Mouse (Mus musculus) intestine, postnatal 0 days (tissue): ENCODE results near the gene Amotl2. TPM values are rescaled to one million over a fixed set of nuclear protein-coding genes. Genes with fewer than 3 reads are reported as not detected.

Experiments
- ATAC-seq: fragments of 200-750 bp; cut with Nextera tagmentation; 2 replicates; pipeline ENCODE4 v1.8.0; 2017; ENCODE audit warnings: mild to moderate bottlenecking, moderate TSS enrichment, moderate library complexity
- H3K27ac ChIP-seq: fragments of 300-500 bp; sonication (generic); 2 replicates; pipeline ENCODE4 v1.5.1; 2014; ENCODE audit warnings: mild to moderate bottlenecking, low read depth, low read length, moderate library complexity
- H3K27me3 ChIP-seq: fragments of 300-500 bp; sonication (generic); replicated peaks from 2 replicates; pipeline ENCODE4 v1.6.1; 2014; ENCODE audit warnings: low read length, mixed read lengths; ENCODE audit not compliant: control insufficient read depth, insufficient read depth
- H3K36me3 ChIP-seq: fragments of 300-500 bp; sonication (generic); 2 replicates; pipeline ENCODE4 v1.6.1; 2014; ENCODE audit warnings: mild to moderate bottlenecking, moderate library complexity; ENCODE audit not compliant: control insufficient read depth, insufficient read depth
- H3K4me1 ChIP-seq: fragments of 300-500 bp; sonication (generic); replicated peaks from 2 replicates; pipeline ENCODE4 v1.6.1; 2014; ENCODE audit warnings: antibody characterized with exemption, low read length, mixed read lengths; ENCODE audit not compliant: control insufficient read depth, insufficient read depth
- H3K4me2 ChIP-seq: fragments of 300-500 bp; sonication (generic); replicated peaks from 2 replicates; pipeline ENCODE4 v1.6.1; 2014; ENCODE audit warnings: low read depth, mild to moderate bottlenecking, moderate library complexity
- H3K4me3 ChIP-seq: fragments of 300-500 bp; sonication (generic); 2 replicates; pipeline ENCODE4 v1.5.1; 2014; ENCODE audit warnings: low read depth, low read length
- H3K9ac ChIP-seq: fragments of 300-500 bp; sonication (generic); 2 replicates; pipeline ENCODE4 v1.6.1; 2014; ENCODE audit warnings: mild to moderate bottlenecking, low read depth, low read length
- H3K9me3 ChIP-seq: fragments of 300-500 bp; sonication (generic); 2 replicates; pipeline ENCODE4 v1.6.1; 2016; ENCODE audit warnings: mixed run types; ENCODE audit not compliant: control insufficient read depth
- CTCF ChIP-seq: sonication (generic); IDR thresholded peaks from 2 replicates; pipeline ENCODE4 v1.5.1; 2016; ENCODE audit warnings: low read depth, mild to moderate bottlenecking, control low read depth, antibody characterized with exemption, moderate library complexity
- whole genome bisulfite sequencing: fragments of 180-500 bp; shearing (Covaris S2); extraction: QIAGEN DNeasy Blood & Tissue Kit; methylation state at CpG from one replicate; pipeline ENCODE4 v1.1.7; 2014; 5-methylcytosine and 5-hydroxymethylcytosine counted together
- polyA plus RNA-seq: library from polyadenylated mRNA; unstranded; fragments of >200 nt; fragmentation: Nextera tagmentation; extraction: Ambion mirVana; gene quantifications from 2 replicates; pipeline ENCODE4 v1.2.1, GENCODE M21; 2015

Amotl2 gene
- polyA plus RNA-seq, 1 experiment from 2014 or later = 12.4 TPM

DNA sequence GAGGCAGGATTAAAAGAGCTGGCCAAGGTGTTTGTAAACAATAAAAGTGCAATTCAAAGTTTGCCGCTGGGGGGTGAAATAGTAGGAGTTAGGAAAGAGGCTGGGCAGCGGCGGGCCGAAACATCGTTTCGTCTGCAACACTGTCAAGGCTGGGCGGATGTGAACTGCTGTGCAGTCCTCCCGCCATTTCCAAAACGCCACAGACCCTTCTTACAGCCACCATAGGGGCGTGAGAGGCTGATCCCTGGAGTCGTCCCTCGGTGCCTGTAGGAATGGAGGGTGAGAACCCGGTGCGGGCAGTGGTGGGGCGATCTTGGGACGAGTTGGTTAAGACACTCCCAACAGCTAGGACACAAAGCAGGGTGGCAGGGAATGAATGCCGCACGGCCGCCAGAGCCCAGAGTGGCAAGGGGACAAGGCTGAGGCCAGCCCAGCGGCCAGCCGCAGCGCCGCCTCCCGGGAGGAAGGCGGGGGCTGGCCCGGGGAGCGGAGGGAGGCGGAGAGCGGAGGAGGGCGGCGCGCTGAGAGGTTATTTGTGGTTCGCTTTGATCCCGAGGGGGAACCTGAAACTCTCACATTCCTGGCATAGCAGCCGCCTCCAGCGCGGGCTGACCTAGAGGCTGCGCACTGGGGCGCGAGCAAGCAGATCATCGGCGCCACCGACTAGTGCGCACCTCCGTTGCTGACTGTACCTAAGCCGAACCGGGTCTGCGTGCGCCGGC, 853 bp downstream of the Amotl2 start:
- H3K27me3 ChIP-seq = no peaks in the 10 kb centered on the region
- peak overlapping the region; percentile 97 for H3K27ac ChIP-seq
- H3K36me3 ChIP-seq = peaks cover 19% of the 10 kb centered on the region
- under 1% methylated on average over 43 of the region's 50 CpGs for WGBS
- peak overlapping the region; percentile 96 for H3K4me2 ChIP-seq
- peak; percentile 83 for ATAC-seq
- no peaks in the 10 kb centered on the region for H3K4me1 ChIP-seq
- peak; percentile 68 for TF ChIP-seq CTCF
- H3K4me3 ChIP-seq = peak overlapping the region; percentile 85
- peak overlapping the region; percentile 93 for H3K9ac ChIP-seq
- H3K9me3 ChIP-seq = no peaks in the 10 kb centered on the region

DNA sequence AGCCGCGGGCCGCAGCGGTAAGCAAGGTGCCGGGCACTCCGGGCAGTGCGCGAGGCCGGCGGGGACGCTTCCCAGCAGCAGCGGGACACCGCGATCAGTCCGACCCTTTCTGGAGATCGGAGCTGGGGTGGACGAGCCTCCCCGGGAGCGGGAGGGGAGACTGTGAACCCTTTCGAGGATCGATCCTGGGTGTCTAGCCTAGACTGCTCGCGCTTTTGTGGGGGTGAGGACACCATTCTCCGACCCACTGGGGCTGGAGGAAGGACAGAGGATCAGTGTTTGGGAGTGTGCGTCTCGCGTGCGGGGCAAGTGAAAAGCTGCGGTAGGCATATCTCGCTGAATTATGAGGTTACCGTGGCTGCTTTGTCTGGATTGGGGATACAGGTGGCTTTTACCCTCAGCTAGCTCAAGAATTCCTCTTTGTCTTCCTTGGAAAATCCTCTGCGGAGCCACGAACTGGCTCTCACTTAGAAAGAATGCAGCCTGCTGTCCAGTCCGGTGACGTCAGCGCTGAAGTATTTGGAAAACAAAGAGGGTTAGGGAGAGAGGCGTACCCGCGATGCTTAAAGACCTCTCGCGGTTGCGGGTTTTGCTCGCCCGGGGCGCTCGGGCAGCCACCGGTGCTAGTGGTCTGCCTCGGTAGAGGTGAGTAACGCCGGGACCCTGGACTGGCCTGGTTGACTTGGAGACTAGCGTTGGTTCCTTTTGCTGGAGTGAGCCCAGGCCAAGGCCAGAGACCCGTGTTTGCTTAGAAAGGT, 1.6 kb downstream of the Amotl2 start:
- peak overlapping the region; percentile 85 for H3K4me3 ChIP-seq
- peak; percentile 36 for ATAC-seq
- TF ChIP-seq CTCF = no peak
- H3K4me2 ChIP-seq = peak overlapping the region; percentile 96
- H3K27me3 ChIP-seq = no peaks in the 10 kb centered on the region
- H3K9me3 ChIP-seq = no peaks in the 10 kb centered on the region
- peak overlapping the region; percentile 97 for H3K27ac ChIP-seq
- WGBS = under 1% methylated on average over 52 of the region's 52 CpGs
- peaks cover 27% of the 10 kb centered on the region for H3K36me3 ChIP-seq
- H3K9ac ChIP-seq = peak overlapping the region; percentile 93
- H3K4me1 ChIP-seq = no peaks in the 10 kb centered on the region

DNA sequence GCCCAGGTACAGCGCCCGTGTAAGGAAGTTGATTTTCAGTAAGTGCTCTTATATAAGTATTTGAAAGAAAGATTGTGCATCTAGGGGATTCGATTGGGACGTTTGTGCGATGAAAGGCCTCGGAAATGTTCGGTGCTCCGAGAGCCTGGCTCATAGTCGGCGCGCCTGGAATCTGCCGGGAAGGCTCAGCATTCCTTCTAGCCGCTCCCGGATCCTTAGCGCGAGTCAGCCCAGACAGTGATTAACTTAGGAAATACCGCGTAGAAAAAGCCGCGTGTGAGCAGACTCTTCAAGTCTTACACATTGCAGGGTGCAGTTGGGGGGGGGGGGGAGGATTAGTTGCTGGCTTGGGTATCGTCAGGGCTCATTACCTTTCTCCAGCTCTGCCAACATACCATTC, 2.2 kb downstream of the Amotl2 start:
- Histone ChIP-seq H3K36me3 (peaks cover 33% of the 10 kb centered on the region), H3K27ac (peak overlapping the region; percentile 97), H3K27me3 (no peaks in the 10 kb centered on the region), H3K4me1 (no peaks in the 10 kb centered on the region), H3K9me3 (no peaks in the 10 kb centered on the region), H3K4me3 (peak overlapping the region; percentile 85), H3K9ac (peak overlapping the region; percentile 93), H3K4me2 (peak overlapping the region; percentile 96)
- under 1% methylated on average over 21 of the region's 21 CpGs for WGBS
- TF ChIP-seq CTCF = no peak
- no peak for ATAC-seq

DNA sequence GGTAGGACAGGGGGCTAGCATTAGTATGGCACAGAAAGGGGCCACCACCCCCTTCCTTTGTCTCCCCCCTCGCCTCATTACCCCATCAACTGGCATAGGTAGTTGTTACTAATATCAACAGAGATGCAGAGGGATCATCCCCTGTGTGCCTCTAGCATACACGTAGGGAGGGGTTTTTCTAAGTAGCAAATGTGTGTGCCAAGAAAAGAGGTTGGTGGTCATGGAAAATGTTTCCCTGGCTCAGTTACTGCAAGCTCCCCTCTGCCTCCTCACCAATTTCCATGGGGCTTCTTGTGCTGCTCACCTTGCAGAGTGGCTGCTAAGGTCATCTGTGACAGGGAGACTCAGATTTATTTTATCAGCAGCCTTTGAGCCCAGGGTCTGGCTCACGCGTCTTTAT, 2.6 kb downstream of the Amotl2 start:
- Histone ChIP-seq H3K4me2 (peak overlapping the region; percentile 96), H3K4me3 (peak overlapping the region; percentile 85), H3K27ac (peak overlapping the region; percentile 97; the same call in 1 of the 2 replicates), H3K9me3 (no peaks in the 10 kb centered on the region), H3K36me3 (peaks cover 37% of the 10 kb centered on the region), H3K4me1 (no peaks in the 10 kb centered on the region), H3K27me3 (no peaks in the 10 kb centered on the region), H3K9ac (peak overlapping the region; percentile 93)
- WGBS = 28% methylated on average over 4 of the region's 4 CpGs
- TF ChIP-seq CTCF = no peak
- ATAC-seq = no peak

DNA sequence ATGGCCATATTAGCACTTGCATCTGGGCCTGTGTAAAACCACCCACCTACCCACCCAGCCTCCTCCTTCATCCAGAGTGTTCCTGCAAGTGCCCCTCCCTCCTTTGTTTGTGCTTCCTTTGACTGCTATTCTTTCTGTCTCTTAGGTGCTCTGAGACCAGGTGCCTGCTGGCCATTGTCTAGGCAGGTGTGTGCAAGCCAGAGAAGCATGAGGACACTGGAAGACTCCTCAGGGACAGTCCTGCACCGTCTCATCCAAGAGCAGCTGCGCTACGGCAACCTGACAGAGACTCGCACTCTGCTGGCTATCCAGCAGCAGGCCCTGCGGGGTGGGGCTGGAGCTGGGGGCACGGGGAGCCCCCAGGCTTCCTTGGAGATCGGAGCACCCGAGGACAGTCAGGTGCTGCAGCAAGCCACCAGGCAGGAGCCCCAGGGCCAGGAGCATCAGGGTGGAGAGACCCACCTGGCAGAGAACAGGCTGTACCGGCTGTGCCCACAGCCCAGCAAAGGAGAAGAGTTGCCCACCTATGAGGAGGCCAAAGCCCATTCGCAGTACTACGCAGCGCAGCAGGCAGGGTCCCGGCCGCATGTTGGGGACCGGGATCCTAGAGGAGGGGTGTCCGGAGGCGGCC, 3.6 kb downstream of the Amotl2 start:
- H3K9me3 ChIP-seq = no peaks in the 10 kb centered on the region
- H3K27ac ChIP-seq = peak overlapping the region; percentile 23
- peak overlapping the region; percentile 28; the same call in 1 of the 2 replicates for H3K9ac ChIP-seq
- peaks cover 47% of the 10 kb centered on the region for H3K36me3 ChIP-seq
- peak overlapping the region; percentile 96 for H3K4me2 ChIP-seq
- 57% methylated on average over 17 of the region's 17 CpGs for WGBS
- H3K4me1 ChIP-seq = no peaks in the 10 kb centered on the region
- no peak for ATAC-seq
- no peaks in the 10 kb centered on the region for H3K27me3 ChIP-seq
- no peak for TF ChIP-seq CTCF
- peak overlapping the region; percentile 85 for H3K4me3 ChIP-seq
